Mouse (Mus musculus) limb, embryonic 15.5 days (tissue): Measurements from ENCODE around the gene Ssty2. TPM values are rescaled to one million over a fixed set of nuclear protein-coding genes. Genes with fewer than 3 reads are reported as not detected.
"Not testable (repeated sequence)": the region's sequence is repeated elsewhere in the genome, so short reads cannot be mapped to it uniquely, and the experiment has no call there.

Experiments used
- ATAC-seq: fragments of 200-750 bp; cut with Nextera tagmentation; 2 replicates; pipeline ENCODE4 v1.8.0; 2017; ENCODE audit warnings: low read depth, moderate TSS enrichment; ENCODE audit not compliant: insufficient number of reproducible peaks, low FRiP score, low TSS enrichment
- H3K27ac ChIP-seq: fragments of 300-500 bp; sonication (generic); 2 replicates; pipeline ENCODE4 v1.5.1; 2015; ENCODE audit warnings: moderate library complexity, mild to moderate bottlenecking, inconsistent platforms
- H3K27me3 ChIP-seq: fragments of 300-500 bp; sonication (generic); 2 replicates; pipeline ENCODE4 v1.6.1; 2015; ENCODE audit warnings: inconsistent platforms
- H3K36me3 ChIP-seq: fragments of 300-500 bp; sonication (generic); 2 replicates; pipeline ENCODE4 v1.6.1; 2015; ENCODE audit warnings: inconsistent platforms
- H3K4me1 ChIP-seq: fragments of 300-500 bp; sonication (generic); 2 replicates; pipeline ENCODE4 v1.6.1; 2015; ENCODE audit warnings: inconsistent platforms
- H3K4me2 ChIP-seq: fragments of 300-500 bp; sonication (generic); 2 replicates; pipeline ENCODE4 v1.6.1; 2015; ENCODE audit warnings: mild to moderate bottlenecking, inconsistent platforms
- H3K4me3 ChIP-seq: fragments of 300-500 bp; sonication (generic); 2 replicates; pipeline ENCODE4 v1.5.1; 2015; ENCODE audit warnings: mild to moderate bottlenecking, inconsistent platforms
- H3K9ac ChIP-seq: fragments of 300-500 bp; sonication (generic); 2 replicates; pipeline ENCODE4 v1.6.1; 2015; ENCODE audit warnings: inconsistent platforms
- H3K9me3 ChIP-seq: fragments of 300-500 bp; sonication (generic); 2 replicates; pipeline ENCODE4 v1.6.1; 2016; ENCODE audit warnings: inconsistent platforms
- WGBS: fragments of 180-500 bp; shearing (Covaris S2); methylation state at CpG from one replicate; pipeline ENCODE4 v1.1.7; 2015; 5-methylcytosine and 5-hydroxymethylcytosine counted together
- polyA plus RNA-seq: library from polyadenylated mRNA; unstranded; fragments of >200 nt; fragmentation: Nextera tagmentation; extraction: Ambion mirVana; gene quantifications from 2 replicates; pipeline ENCODE4 v1.2.1, GENCODE M21; 2015

The Ssty2 gene
- not detected in 2 replicates for polyA plus RNA-seq

DNA sequence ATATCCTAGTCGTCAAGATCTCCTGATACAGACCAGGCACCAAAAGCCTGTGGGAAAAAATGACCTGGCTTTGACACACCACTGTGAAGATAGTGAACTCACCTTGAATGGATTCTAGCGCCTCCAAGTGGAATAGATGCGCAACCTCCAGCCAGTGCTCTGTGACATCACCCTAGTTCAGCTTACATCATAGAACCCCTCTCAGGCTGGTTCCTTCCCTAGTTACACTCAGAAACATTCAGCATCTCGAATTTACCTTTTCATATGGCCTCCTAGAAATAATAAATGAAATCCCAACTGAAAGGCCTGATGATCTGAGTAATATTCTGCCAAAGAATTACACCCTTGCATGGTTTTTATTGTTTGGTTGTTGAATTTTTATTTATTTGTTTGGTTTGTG lies at the start of gene Ssty2:
Gene Ssty2, minus strand, starts transcription at position 101 of the 400 bp plus-strand sequence.
- no CpG with 5 or more reads among the region's 4 CpGs for WGBS
- not testable (repeated sequence) for H3K27ac ChIP-seq

More for the DNA sequence above, at the start of gene Ssty2:
- ATAC-seq, H3K4me1 ChIP-seq, H3K9ac ChIP-seq, H3K27me3 ChIP-seq, H3K4me3 ChIP-seq, H3K4me2 ChIP-seq, H3K9me3 ChIP-seq, H3K36me3 ChIP-seq: not testable (repeated sequence)
